Comparison of ENCODE assay signal across 10 mouse cellular contexts in genomic region chr10:128703895-128704294, GRCm38 (mm10). TPM values are rescaled to one million over a fixed set of nuclear protein-coding genes. Genes with fewer than 3 reads are reported as not detected.
A peak's percentile ranks its signal among the peaks of the same experiment; 100 is the strongest.
DNase-seq lines count a peak whose midpoint lies in the region; ATAC-seq lines count a peak whose summit lies in the region.
"Had no signal": no experiment of that assay in that cellular context is flagged by ENCODE, and none has a peak within 500 bp of the region (broad histone marks: within the 10 kb centered on the region; RNA-seq: fewer than 3 reads in every experiment).

Gene Pmel (plus strand): TSS chr10:128704195.

- 22% methylated on average over 4 of the region's 4 CpGs for WGBS in forebrain, embryonic 13.5 days
- WGBS in liver, embryonic 15.5 days (ENCODE audit: insufficient replicate concordance): 22% methylated on average over 4 of the region's 4 CpGs

- peaks cover 16% of the 10 kb centered on the region for H3K4me1 ChIP-seq in forebrain, embryonic 13.5 days
- peaks cover 52% of the 10 kb centered on the region for H3K4me1 ChIP-seq in liver, embryonic 15.5 days (replicated peaks)

- peak within 1 kb of the TSS; percentile 79 for H3K4me3 ChIP-seq in forebrain, embryonic 13.5 days
- peak within 1 kb of the TSS; percentile 75 for H3K4me3 ChIP-seq in liver, embryonic 15.5 days (replicated peaks)

- peak within 1 kb of the TSS; percentile 80 for H3K27ac ChIP-seq in forebrain, embryonic 13.5 days
- H3K27ac ChIP-seq in liver, embryonic 15.5 days (replicated peaks): peak within 1 kb of the TSS; percentile 92

- peak within 1 kb of the TSS; percentile 73 for H3K9ac ChIP-seq in forebrain, embryonic 13.5 days
- H3K9ac ChIP-seq in liver, embryonic 15.5 days: peak within 1 kb of the TSS; percentile 88

- ATAC-seq in forebrain, embryonic 13.5 days: no peak
- no peak for ATAC-seq in liver, embryonic 15.5 days (ENCODE audit: insufficient read depth)

- DNase-seq in embryo, embryonic 9.5 days (ENCODE audit: extremely low spot score): peak; percentile 12
- DNase-seq in embryo, embryonic 11 days: no peak
- DNase-seq in 3T3-L1 (ENCODE audit: low read depth, low spot score): peak; percentile 12
- DNase-seq in right cerebral cortex, postnatal 4 days: no peak
- DNase-seq in embryo, embryonic 10.5 days (ENCODE audit: low spot score): no peak
- no peak for DNase-seq in gastrocnemius, adult 8-10 months (ENCODE audit: low spot score in 2 of 2)
- DNase-seq: right cerebral cortex, adult 18-20 months had no signal

- H3K9me3 ChIP-seq in forebrain, embryonic 13.5 days (replicated peaks): no peaks in the 10 kb centered on the region
- no peaks in the 10 kb centered on the region for H3K9me3 ChIP-seq in liver, embryonic 15.5 days (replicated peaks)

- peaks cover 38% of the 10 kb centered on the region for H3K36me3 ChIP-seq in forebrain, embryonic 13.5 days (ENCODE audit: poor library complexity, severe bottlenecking)
- H3K36me3 ChIP-seq in liver, embryonic 15.5 days (replicated peaks): peaks cover 46% of the 10 kb centered on the region

- H3K4me2 ChIP-seq in forebrain, embryonic 13.5 days: peak within 1 kb of the TSS; percentile 85
- peak within 1 kb of the TSS; percentile 75 for H3K4me2 ChIP-seq in liver, embryonic 15.5 days

- H3K27me3 ChIP-seq in forebrain, embryonic 13.5 days: peaks cover 3% of the 10 kb centered on the region; the same call in 1 of the 2 replicates
- no peaks in the 10 kb centered on the region for H3K27me3 ChIP-seq in liver, embryonic 15.5 days

RNA-seq across cellular contexts. Expression of gene Pmel, which starts in this region (rescaled TPM):
- 0.17 and 0.21 TPM in 2 replicates for polyA plus RNA-seq in forebrain, embryonic 13.5 days (2015; fragmentation: Nextera tagmentation; extraction: Ambion mirVana)
- 0.60 and 0.68 TPM in 2 replicates for polyA plus RNA-seq in liver, embryonic 15.5 days (2015; fragmentation: Nextera tagmentation; extraction: Ambion mirVana)
- total RNA-seq in gastrocnemius, adult 8-10 months (2022): under 1 TPM in 1 of 4 experiments, not detected in 3; 0.25 TPM
- total RNA-seq: common myeloid progenitor, adult 5-6 weeks had no signal

Comparison
In these comparisons a context has a peak if more than half of its experiments do, and no peak if none do; other contexts are left out.
1. DNase-seq: peak in embryo, embryonic 9.5 days (single experiment) and 3T3-L1 (single experiment); none in embryo, embryonic 11 days (single experiment), right cerebral cortex, postnatal 4 days (single experiment), embryo, embryonic 10.5 days (single experiment) and gastrocnemius, adult 8-10 months (0 of 2).